Mouse (Mus musculus): Measurements from ENCODE around the gene Igfbp1. TPM values are rescaled to one million over a fixed set of nuclear protein-coding genes. Genes with fewer than 3 reads are reported as not detected.

The Igfbp1 gene
- polyA plus RNA-seq, 1 experiment = not detected

GRCm38 (mm10) chr11:7153081-7153480 lies 44.5 kb upstream of the Igfbp1 start:
- Histone ChIP-seq H3K4me3 (no peak overlapping the region), H3K4me2 (ENCODE audit: low read depth) (no peak overlapping the region), H3K79me2 (ENCODE audit: control insufficient read depth, insufficient read depth) (no peaks in the 10 kb centered on the region), H3K36me3 (ENCODE audit: control insufficient read depth, insufficient read depth) (no peaks in the 10 kb centered on the region), H3ac (ENCODE audit: control insufficient read depth, insufficient read length) (no peak overlapping the region), H3K27me3 (ENCODE audit: control insufficient read depth, insufficient read depth, insufficient read length) (no peaks in the 10 kb centered on the region)
- TF ChIP-seq POLR2AphosphoS2 (IDR thresholded peaks at IDR 0.05; ENCODE audit: insufficient read length, low read depth) = no peak
- TF ChIP-seq POLR2A (IDR thresholded peaks at IDR 0.05; ENCODE audit: insufficient read length, low read depth) = no peak
- no peak for TF ChIP-seq CEBPB (IDR thresholded peaks at IDR 0.05; ENCODE audit: insufficient read depth, poor library complexity, severe bottlenecking)
- TF ChIP-seq SRF (IDR thresholded peaks at IDR 0.05; ENCODE audit: control insufficient read depth, insufficient read length, low read depth) = no peak
- TF ChIP-seq TCF3 (IDR thresholded peaks at IDR 0.05; ENCODE audit: insufficient read length, low read depth) = no peak
- TF ChIP-seq USF1 (IDR thresholded peaks at IDR 0.05; ENCODE audit: low read depth) = no peak
- TF ChIP-seq REST (IDR thresholded peaks at IDR 0.05; ENCODE audit: insufficient read depth, insufficient read length) = no peak
- TF ChIP-seq E2F4 (IDR thresholded peaks at IDR 0.05; ENCODE audit: insufficient read depth) = no peak
- TF ChIP-seq MYOD1 (IDR thresholded peaks at IDR 0.05; ENCODE audit: control insufficient read depth in 1 of 3, insufficient read length in 2 of 3, low read depth in 2 of 3) = no peak
- TF ChIP-seq MYOG (IDR thresholded peaks at IDR 0.05; ENCODE audit: control insufficient read depth in 1 of 3, insufficient read depth in 1 of 3, insufficient read length in 2 of 3, low read depth in 2 of 3) = no peak
- TF ChIP-seq TCF12 (IDR thresholded peaks at IDR 0.05; ENCODE audit: insufficient read depth, poor library complexity, severe bottlenecking) = no peak
- TF ChIP-seq MAX (IDR thresholded peaks at IDR 0.05; ENCODE audit: low read depth) = no peak

GRCm38 (mm10) chr11:7156427-7156826 lies 41.2 kb upstream of the Igfbp1 start:
- no peak overlapping the region for H3K4me3 ChIP-seq
- H3K27me3 ChIP-seq (ENCODE audit: control insufficient read depth, insufficient read depth, insufficient read length) = no peaks in the 10 kb centered on the region
- H3K79me2 ChIP-seq (ENCODE audit: control insufficient read depth, insufficient read depth) = no peaks in the 10 kb centered on the region
- H3K4me2 ChIP-seq (ENCODE audit: low read depth) = no peak overlapping the region
- TF ChIP-seq SRF (IDR thresholded peaks at IDR 0.05; ENCODE audit: control insufficient read depth, insufficient read length, low read depth) (no peak), TCF3 (IDR thresholded peaks at IDR 0.05; ENCODE audit: insufficient read length, low read depth) (no peak), E2F4 (IDR thresholded peaks at IDR 0.05; ENCODE audit: insufficient read depth) (no peak), POLR2A (IDR thresholded peaks at IDR 0.05; ENCODE audit: insufficient read length, low read depth) (no peak), MYOG (IDR thresholded peaks at IDR 0.05; ENCODE audit: control insufficient read depth in 1 of 3, insufficient read depth in 1 of 3, insufficient read length in 2 of 3, low read depth in 2 of 3) (no peak), TCF12 (IDR thresholded peaks at IDR 0.05; ENCODE audit: insufficient read depth, poor library complexity, severe bottlenecking) (no peak), USF1 (IDR thresholded peaks at IDR 0.05; ENCODE audit: low read depth) (no peak), POLR2AphosphoS2 (IDR thresholded peaks at IDR 0.05; ENCODE audit: insufficient read length, low read depth) (no peak), MYOD1 (IDR thresholded peaks at IDR 0.05; ENCODE audit: control insufficient read depth in 1 of 3, insufficient read length in 2 of 3, low read depth in 2 of 3) (no peak), CEBPB (IDR thresholded peaks at IDR 0.05; ENCODE audit: insufficient read depth, poor library complexity, severe bottlenecking) (no peak), MAX (IDR thresholded peaks at IDR 0.05; ENCODE audit: low read depth) (no peak), REST (IDR thresholded peaks at IDR 0.05; ENCODE audit: insufficient read depth, insufficient read length) (no peak)
- no peak overlapping the region for H3ac ChIP-seq (ENCODE audit: control insufficient read depth, insufficient read length)
- H3K36me3 ChIP-seq (ENCODE audit: control insufficient read depth, insufficient read depth) = no peaks in the 10 kb centered on the region

DNA sequence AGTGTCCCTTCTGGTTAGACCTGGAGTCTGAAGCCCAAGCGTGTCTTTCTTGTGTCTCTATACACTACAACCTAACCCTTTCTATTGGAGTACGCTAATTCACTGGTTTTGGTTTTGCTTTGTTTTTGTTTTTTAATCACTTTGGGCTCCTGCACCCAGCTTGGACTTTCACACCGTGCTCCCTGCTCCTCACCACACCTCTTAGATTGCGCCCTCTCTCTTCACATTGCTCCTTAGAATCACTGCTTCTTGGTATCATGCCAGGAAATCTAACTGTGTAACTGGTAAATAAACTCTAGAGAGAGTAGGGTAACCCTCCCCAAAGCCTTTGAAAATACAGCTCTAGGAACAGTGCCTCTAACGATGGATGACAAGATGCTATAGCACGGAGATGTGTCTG lies 39.4 kb upstream of the Igfbp1 start:
- H3K4me2 ChIP-seq (ENCODE audit: low read depth) = no peak overlapping the region
- H3K4me3 ChIP-seq = no peak overlapping the region
- TF ChIP-seq E2F4 (IDR thresholded peaks at IDR 0.05; ENCODE audit: insufficient read depth) = no peak
- no peak for TF ChIP-seq MYOD1 (IDR thresholded peaks at IDR 0.05; ENCODE audit: control insufficient read depth in 1 of 3, insufficient read length in 2 of 3, low read depth in 2 of 3)
- no peak for TF ChIP-seq USF1 (IDR thresholded peaks at IDR 0.05; ENCODE audit: low read depth)
- no peak for TF ChIP-seq MAX (IDR thresholded peaks at IDR 0.05; ENCODE audit: low read depth)
- TF ChIP-seq POLR2A (IDR thresholded peaks at IDR 0.05; ENCODE audit: insufficient read length, low read depth) = no peak
- no peak for TF ChIP-seq REST (IDR thresholded peaks at IDR 0.05; ENCODE audit: insufficient read depth, insufficient read length)
- no peak for TF ChIP-seq TCF3 (IDR thresholded peaks at IDR 0.05; ENCODE audit: insufficient read length, low read depth)
- no peak for TF ChIP-seq CEBPB (IDR thresholded peaks at IDR 0.05; ENCODE audit: insufficient read depth, poor library complexity, severe bottlenecking)
- TF ChIP-seq SRF (IDR thresholded peaks at IDR 0.05; ENCODE audit: control insufficient read depth, insufficient read length, low read depth) = no peak
- no peak for TF ChIP-seq POLR2AphosphoS2 (IDR thresholded peaks at IDR 0.05; ENCODE audit: insufficient read length, low read depth)
- TF ChIP-seq MYOG (IDR thresholded peaks at IDR 0.05; ENCODE audit: control insufficient read depth in 1 of 3, insufficient read depth in 1 of 3, insufficient read length in 2 of 3, low read depth in 2 of 3) = no peak
- TF ChIP-seq TCF12 (IDR thresholded peaks at IDR 0.05; ENCODE audit: insufficient read depth, poor library complexity, severe bottlenecking) = no peak
- no peaks in the 10 kb centered on the region for H3K79me2 ChIP-seq (ENCODE audit: control insufficient read depth, insufficient read depth)
- no peak overlapping the region for H3ac ChIP-seq (ENCODE audit: control insufficient read depth, insufficient read length)
- no peaks in the 10 kb centered on the region for H3K27me3 ChIP-seq (ENCODE audit: control insufficient read depth, insufficient read depth, insufficient read length)
- no peaks in the 10 kb centered on the region for H3K36me3 ChIP-seq (ENCODE audit: control insufficient read depth, insufficient read depth)

DNA sequence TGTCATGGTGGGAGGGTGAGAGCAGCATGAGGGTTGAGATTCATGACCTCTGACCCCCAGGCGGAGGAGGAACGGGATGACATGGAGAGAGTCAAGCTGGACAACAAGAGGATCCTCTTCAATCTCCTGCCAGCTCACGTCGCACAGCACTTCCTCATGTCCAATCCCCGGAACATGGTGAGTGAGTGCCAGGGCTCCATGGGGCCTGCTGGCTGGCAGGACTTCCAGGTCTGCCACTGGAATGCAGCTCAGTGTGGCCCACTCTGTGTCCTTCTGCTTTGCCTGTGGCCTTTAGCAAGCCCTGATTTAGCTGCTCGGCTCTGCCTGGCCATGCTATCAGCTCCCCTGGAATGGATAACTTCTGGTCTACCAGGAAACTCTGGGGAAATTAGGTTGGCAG lies 37.4 kb upstream of the Igfbp1 start:
- TF ChIP-seq TCF12 (IDR thresholded peaks at IDR 0.05; ENCODE audit: insufficient read depth, poor library complexity, severe bottlenecking) = no peak
- TF ChIP-seq SRF (IDR thresholded peaks at IDR 0.05; ENCODE audit: control insufficient read depth, insufficient read length, low read depth) = no peak
- no peak for TF ChIP-seq REST (IDR thresholded peaks at IDR 0.05; ENCODE audit: insufficient read depth, insufficient read length)
- TF ChIP-seq POLR2AphosphoS2 (IDR thresholded peaks at IDR 0.05; ENCODE audit: insufficient read length, low read depth) = no peak
- no peak for TF ChIP-seq E2F4 (IDR thresholded peaks at IDR 0.05; ENCODE audit: insufficient read depth)
- TF ChIP-seq MYOD1 (IDR thresholded peaks at IDR 0.05; ENCODE audit: control insufficient read depth in 1 of 3, insufficient read length in 2 of 3, low read depth in 2 of 3) = no peak
- TF ChIP-seq USF1 (IDR thresholded peaks at IDR 0.05; ENCODE audit: low read depth) = no peak
- no peak for TF ChIP-seq MAX (IDR thresholded peaks at IDR 0.05; ENCODE audit: low read depth)
- Histone ChIP-seq H3K4me2 (ENCODE audit: low read depth) (no peak overlapping the region), H3K4me3 (no peak overlapping the region), H3K27me3 (ENCODE audit: control insufficient read depth, insufficient read depth, insufficient read length) (no peaks in the 10 kb centered on the region), H3K36me3 (ENCODE audit: control insufficient read depth, insufficient read depth) (no peaks in the 10 kb centered on the region), H3K79me2 (ENCODE audit: control insufficient read depth, insufficient read depth) (no peaks in the 10 kb centered on the region), H3ac (ENCODE audit: control insufficient read depth, insufficient read length) (no peak overlapping the region)

All from myocyte (in vitro differentiated cells).